Mouse (Mus musculus): ENCODE measurements at regions not wholly inside any gene's neighbourhood (a gene's known extent, or its start where the extent isn't known, plus 50 kb on each side); places are given as distances from the start of the nearest gene placed in this dataset.

- Histone ChIP-seq H3K9me3 (replicated peaks) (no peaks in the 10 kb centered on the region), H3K27ac (replicated peaks) (no peak overlapping the region), H3K4me3 (no peak overlapping the region), H3K4me1 (peaks cover 22% of the 10 kb centered on the region), H3K36me3 (no peaks in the 10 kb centered on the region), H3K27me3 (ENCODE audit: low read depth, poor library complexity, severe bottlenecking) (peaks cover 88% of the 10 kb centered on the region)
- 72% methylated on average over 4 of the region's 4 CpGs for WGBS
- no peak for DNase-seq (ENCODE audit: low spot score)
Measured at GRCm38 (mm10) chr1:119330751-119331326, 91.2 kb downstream of the Inhbb start.

GRCm38 (mm10) chr1:119329693-119330434 lies 92.2 kb downstream of the Inhbb start:
- H3K36me3 ChIP-seq, result no peaks in the 10 kb centered on the region
- H3K4me1 ChIP-seq, result peaks cover 18% of the 10 kb centered on the region
- 28% methylated on average over 7 of the region's 7 CpGs for WGBS
- DNase-seq (ENCODE audit: low spot score), result no peak
- H3K9me3 ChIP-seq (replicated peaks), result no peaks in the 10 kb centered on the region
- 0 out of 2 replicates have a peak overlapping the region, but pooled peaks have one; percentile 68 for H3K27ac ChIP-seq (replicated peaks)
- H3K4me3 ChIP-seq, result no peak overlapping the region
- peaks cover 91% of the 10 kb centered on the region for H3K27me3 ChIP-seq (ENCODE audit: low read depth, poor library complexity, severe bottlenecking)

- Histone ChIP-seq H3K27me3 (ENCODE audit: low read depth, poor library complexity, severe bottlenecking) (peaks cover 91% of the 10 kb centered on the region), H3K36me3 (no peaks in the 10 kb centered on the region), H3K4me1 (peaks cover 18% of the 10 kb centered on the region), H3K4me3 (no peak overlapping the region), H3K27ac (replicated peaks) (peak overlapping the region; percentile 68; the same call in 1 of the 2 replicates), H3K9me3 (replicated peaks) (no peaks in the 10 kb centered on the region)
- WGBS, result 7% methylated on average over 15 of the region's 15 CpGs
- no peak for DNase-seq (ENCODE audit: low spot score)
Measured at GRCm38 (mm10) chr1:119328921-119329692, 92.9 kb downstream of the Inhbb start.

- Histone ChIP-seq H3K4me1 (peaks cover 11% of the 10 kb centered on the region), H3K4me3 (no peak overlapping the region), H3K9me3 (replicated peaks) (no peaks in the 10 kb centered on the region), H3K36me3 (no peaks in the 10 kb centered on the region), H3K27ac (replicated peaks) (no peak overlapping the region), H3K27me3 (ENCODE audit: low read depth, poor library complexity, severe bottlenecking) (peaks cover 81% of the 10 kb centered on the region)
- no peak for DNase-seq (ENCODE audit: low spot score)
- WGBS, result 69% methylated on average over 8 of the region's 8 CpGs
Measured at GRCm38 (mm10) chr1:119324551-119324950, 97.5 kb downstream of the Inhbb start.

- DNase-seq (ENCODE audit: low spot score), result no peak
- Histone ChIP-seq H3K9me3 (replicated peaks) (no peaks in the 10 kb centered on the region), H3K4me1 (no peaks in the 10 kb centered on the region), H3K27ac (replicated peaks) (no peak overlapping the region), H3K36me3 (no peaks in the 10 kb centered on the region), H3K27me3 (ENCODE audit: low read depth, poor library complexity, severe bottlenecking) (peaks cover 60% of the 10 kb centered on the region), H3K4me3 (no peak overlapping the region)
- 76% methylated on average over 10 of the region's 10 CpGs for WGBS
Measured at GRCm38 (mm10) chr1:119322279-119322995, 99.6 kb downstream of the Inhbb start.

- H3K27me3 ChIP-seq (ENCODE audit: low read depth, poor library complexity, severe bottlenecking), result peaks cover 54% of the 10 kb centered on the region
Measured at GRCm38 (mm10) chr1:119321799-119322198, 100.2 kb downstream of the Inhbb start.

GRCm38 (mm10) chr1:119317006-119317405 lies 105.0 kb downstream of the Inhbb start:
- WGBS, result 84% methylated on average over 4 of the region's 4 CpGs
- Histone ChIP-seq H3K4me3 (no peak overlapping the region), H3K27me3 (ENCODE audit: low read depth, poor library complexity, severe bottlenecking) (peaks cover 14% of the 10 kb centered on the region; the same call in 1 of the 2 replicates), H3K9me3 (replicated peaks) (no peaks in the 10 kb centered on the region), H3K4me1 (no peaks in the 10 kb centered on the region), H3K36me3 (no peaks in the 10 kb centered on the region), H3K27ac (replicated peaks) (no peak overlapping the region)
- DNase-seq (ENCODE audit: low spot score), result no peak

More at GRCm38 (mm10) chr1:119321799-119322198, 100.2 kb downstream of the Inhbb start:
- H3K36me3 ChIP-seq, result no peaks in the 10 kb centered on the region
- H3K4me3 ChIP-seq, result no peak overlapping the region
- WGBS, result 94% methylated on average over 8 of the region's 8 CpGs
- DNase-seq (ENCODE audit: low spot score), result no peak
- H3K4me1 ChIP-seq, result no peaks in the 10 kb centered on the region
- H3K9me3 ChIP-seq (replicated peaks), result no peaks in the 10 kb centered on the region
- H3K27ac ChIP-seq (replicated peaks), result no peak overlapping the region

GRCm38 (mm10) chr1:119308719-119309365 lies 113.2 kb downstream of the Inhbb start:
- no peaks in the 10 kb centered on the region for H3K36me3 ChIP-seq
- 77% methylated on average over 9 of the region's 9 CpGs for WGBS
- H3K4me1 ChIP-seq, result peaks cover 32% of the 10 kb centered on the region
- DNase-seq (ENCODE audit: low spot score), result no peak
- H3K27me3 ChIP-seq (ENCODE audit: low read depth, poor library complexity, severe bottlenecking), result peaks cover 80% of the 10 kb centered on the region
- H3K4me3 ChIP-seq, result no peak overlapping the region
- H3K27ac ChIP-seq (replicated peaks), result no peak overlapping the region
- no peaks in the 10 kb centered on the region for H3K9me3 ChIP-seq (replicated peaks)

GRCm38 (mm10) chr1:119305315-119305976 lies 116.6 kb downstream of the Inhbb start:
- peaks cover 98% of the 10 kb centered on the region for H3K27me3 ChIP-seq (ENCODE audit: low read depth, poor library complexity, severe bottlenecking)
- H3K4me1 ChIP-seq, result peaks cover 36% of the 10 kb centered on the region
- peak; percentile 90 for DNase-seq (ENCODE audit: low spot score)
- H3K36me3 ChIP-seq, result no peaks in the 10 kb centered on the region
- H3K9me3 ChIP-seq (replicated peaks), result no peaks in the 10 kb centered on the region
- WGBS, result 3% methylated on average over 13 of the region's 13 CpGs
- peak overlapping the region; percentile 25 for H3K4me3 ChIP-seq
- H3K27ac ChIP-seq (replicated peaks), result peak overlapping the region; percentile 57

- peak; percentile 56 for DNase-seq (ENCODE audit: low spot score)
- WGBS, result 20% methylated on average over 9 of the region's 9 CpGs
- H3K27me3 ChIP-seq (ENCODE audit: low read depth, poor library complexity, severe bottlenecking), result peaks cover 98% of the 10 kb centered on the region
Measured at GRCm38 (mm10) chr1:119304470-119304980, 117.5 kb downstream of the Inhbb start.

GRCm38 (mm10) chr1:119302349-119302995 lies 119.6 kb downstream of the Inhbb start:
- Histone ChIP-seq H3K9me3 (replicated peaks) (no peaks in the 10 kb centered on the region), H3K36me3 (no peaks in the 10 kb centered on the region), H3K27me3 (ENCODE audit: low read depth, poor library complexity, severe bottlenecking) (peaks cover 98% of the 10 kb centered on the region), H3K4me1 (peaks cover 42% of the 10 kb centered on the region), H3K27ac (replicated peaks) (no peak overlapping the region), H3K4me3 (no peak overlapping the region)
- WGBS, result 85% methylated on average over 7 of the region's 7 CpGs
- DNase-seq (ENCODE audit: low spot score), result no peak

More at GRCm38 (mm10) chr1:119304470-119304980, 117.5 kb downstream of the Inhbb start:
- Histone ChIP-seq H3K9me3 (replicated peaks) (no peaks in the 10 kb centered on the region), H3K36me3 (no peaks in the 10 kb centered on the region), H3K4me3 (peak overlapping the region; percentile 23; the same call in 1 of the 2 replicates), H3K4me1 (peaks cover 36% of the 10 kb centered on the region), H3K27ac (replicated peaks) (no peak overlapping the region)
